Mouse (Mus musculus): ENCODE measurements around the gene Alcam.

Gene Alcam

GRCm38 (mm10) chr16:52242144-52242543, 211.7 kb downstream of the Alcam start:
- DNase-seq = no peak

GRCm38 (mm10) chr16:52229930-52230329, 223.9 kb downstream of the Alcam start:
- peak; percentile 26 for DNase-seq

- DNase-seq = no peak
These were observed 224.4 kb downstream of the Alcam start for GRCm38 (mm10) chr16:52229446-52229845.

GRCm38 (mm10) chr16:52222896-52223295, 231.0 kb downstream of the Alcam start:
- no peak for DNase-seq

GRCm38 (mm10) chr16:52219069-52219468, 234.8 kb downstream of the Alcam start:
- no peak for DNase-seq

GRCm38 (mm10) chr16:52210844-52211606, 242.8 kb downstream of the Alcam start:
- no peak for DNase-seq

GRCm38 (mm10) chr16:52200107-52200506, 253.8 kb downstream of the Alcam start:
- DNase-seq = no peak
